Mouse (Mus musculus): Measurements from ENCODE around the gene Gm28557. TPM values are rescaled to one million over a fixed set of nuclear protein-coding genes. Genes with fewer than 3 reads are reported as not detected.
"Not testable (repeated sequence)": the region's sequence is repeated elsewhere in the genome, so short reads cannot be mapped to it uniquely, and the experiment has no call there.

Gene Gm28557
- 1 to 10 TPM; 2.2 to 5.6 TPM for polyA plus RNA-seq (2017; shearing (Covaris generic))

- peak; percentile 96 for ATAC-seq
Measured at GRCm38 (mm10) chr13:67108194-67108820, at the start of gene Gm28557. Gm28557 (minus strand) TSS chr13:67108604.

- peak; percentile 99 for ATAC-seq
Measured at GRCm38 (mm10) chr13:67128038-67128721, 19.8 kb upstream of the Gm28557 start.

GRCm38 (mm10) chr13:67127507-67127906 is 19.1 kb upstream of the Gm28557 start:
- ATAC-seq, result peak; percentile 1

- no peak for ATAC-seq
Measured at GRCm38 (mm10) chr13:67124460-67124859, 16.1 kb upstream of the Gm28557 start.

- ATAC-seq, result not testable (repeated sequence)
Measured at GRCm38 (mm10) chr13:67121360-67121759, 13.0 kb upstream of the Gm28557 start, which contains the start of gene Zfp759. Zfp759 (plus strand) TSS chr13:67121660.

DNA sequence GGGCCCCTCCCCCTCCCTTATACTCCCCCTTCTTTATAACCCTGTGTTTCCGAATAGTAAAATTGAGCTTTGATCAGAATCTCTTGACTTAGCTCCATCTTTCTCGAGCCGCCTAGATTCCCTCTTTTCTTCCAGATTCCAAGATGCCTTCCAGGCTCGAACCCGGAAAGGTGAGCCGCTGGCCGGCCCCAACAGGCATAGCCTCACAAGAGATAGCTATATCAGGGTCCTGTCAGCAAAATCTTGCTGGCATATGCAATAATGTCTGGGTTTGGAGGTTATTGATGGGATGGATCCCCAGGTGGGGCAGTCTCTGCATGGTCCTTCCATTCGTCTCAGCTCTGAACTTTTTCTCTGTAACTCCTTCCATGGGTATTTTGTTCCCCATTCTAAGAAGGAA is 7.8 kb upstream of the Gm28557 start, which contains the start of gene Rslcan18:
Gene Rslcan18 (minus strand): TSS at position 101 of the 400 bp plus-strand sequence.
- ATAC-seq, result not testable (repeated sequence)

- ATAC-seq, result no peak
Measured at GRCm38 (mm10) chr13:67113287-67113686, 4.9 kb upstream of the Gm28557 start.

- no peak for ATAC-seq
Measured at GRCm38 (mm10) chr13:67112096-67112495, 3.7 kb upstream of the Gm28557 start.

DNA sequence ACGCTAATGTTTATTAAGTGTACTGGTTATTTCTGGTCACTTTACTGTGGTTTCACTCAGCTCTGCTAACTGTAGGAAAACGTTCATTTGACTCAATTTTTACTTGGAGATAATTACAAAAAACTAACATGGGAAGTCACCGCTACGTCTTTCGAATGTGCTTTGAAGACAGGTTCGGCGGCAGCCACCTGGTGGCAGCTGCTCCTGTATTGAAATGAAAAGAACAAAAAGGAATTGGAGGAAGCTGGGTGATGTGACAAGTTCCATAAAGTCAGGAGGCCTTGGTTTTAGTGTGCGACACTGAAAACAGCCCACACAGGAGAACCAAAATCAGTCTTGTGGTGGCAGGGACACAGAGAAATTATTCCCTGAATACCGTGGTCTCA is 410 bp upstream of the Gm28557 start:
- peak; percentile 77 for ATAC-seq

GRCm38 (mm10) chr13:67107681-67108080 is 723 bp downstream of the Gm28557 start:
- no peak for ATAC-seq

GRCm38 (mm10) chr13:67097876-67098275 is 10.5 kb downstream of the Gm28557 start, which contains the start of gene Zfp708:
Zfp708 (minus strand) TSS chr13:67097976.
- no peak for ATAC-seq

DNA sequence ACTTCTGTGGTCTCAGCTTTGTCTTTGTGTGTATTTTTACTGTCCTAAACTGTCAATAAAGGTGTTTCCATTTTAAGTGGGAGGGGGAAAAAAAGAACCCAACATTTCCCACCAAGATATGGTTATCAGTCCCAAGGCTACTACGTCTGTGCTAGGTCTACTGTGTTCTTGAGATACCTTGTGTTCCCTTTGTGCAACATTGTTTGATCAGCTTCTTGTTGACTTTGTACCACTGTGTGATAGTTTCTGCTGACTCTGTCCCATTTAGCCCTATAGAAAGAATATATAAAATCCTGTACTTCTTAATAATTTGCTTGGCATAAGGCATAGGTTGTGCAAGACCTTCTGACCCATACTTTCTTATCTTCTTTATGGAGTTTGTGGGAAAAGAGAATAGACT is 18.2 kb downstream of the Gm28557 start:
- no peak for ATAC-seq

DNA sequence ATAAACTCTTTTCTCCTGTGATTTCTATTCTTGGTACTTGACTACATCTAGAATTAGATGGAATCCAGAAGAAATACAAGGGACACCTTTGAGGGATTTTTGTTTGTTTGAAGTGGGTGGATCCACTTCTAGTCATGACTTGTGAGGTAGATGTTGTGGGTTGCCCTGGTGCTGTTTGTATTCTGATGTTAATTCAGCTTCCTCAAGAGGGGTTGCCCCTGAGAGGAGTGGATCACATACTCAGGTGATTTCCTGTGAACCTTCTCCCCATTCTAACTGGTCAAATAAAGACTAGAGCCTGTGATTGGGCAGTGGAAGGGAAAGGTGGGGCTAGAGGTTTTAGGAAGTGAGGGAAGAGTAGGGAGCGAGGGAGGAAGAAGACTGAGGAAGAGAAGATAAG is 26.5 kb downstream of the Gm28557 start:
- ATAC-seq, result peak; percentile 40

- peak; percentile 91 for ATAC-seq
Measured at GRCm38 (mm10) chr13:67081142-67081713, 27.2 kb downstream of the Gm28557 start.

DNA sequence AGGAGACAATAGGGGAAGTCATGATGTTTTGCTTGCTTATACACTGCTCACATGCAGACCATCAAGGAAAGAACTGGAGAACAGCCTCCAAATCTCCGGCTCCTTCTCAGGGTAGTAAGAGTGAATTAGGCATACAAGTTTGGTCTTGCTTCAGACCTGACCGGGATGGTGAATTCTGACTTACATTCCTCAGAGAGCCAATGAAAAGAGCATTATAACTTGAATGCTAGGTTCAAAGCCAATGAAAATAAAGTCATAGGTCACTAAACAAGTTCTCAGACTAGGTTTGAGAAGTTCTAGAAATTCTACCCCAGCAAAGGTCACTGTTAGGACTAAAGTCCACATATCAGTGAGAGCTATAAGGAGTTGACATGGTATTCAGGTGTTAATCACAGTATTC is 31.2 kb downstream of the Gm28557 start:
- ATAC-seq, result no peak

- ATAC-seq, result no peak
Measured at GRCm38 (mm10) chr13:67072786-67073185, 35.6 kb downstream of the Gm28557 start.

GRCm38 (mm10) chr13:67065386-67065785 is 43.0 kb downstream of the Gm28557 start:
- ATAC-seq, result no peak

GRCm38 (mm10) chr13:67062427-67062826 is 46.0 kb downstream of the Gm28557 start:
- no peak for ATAC-seq

- peak; percentile 93 for ATAC-seq
Measured at GRCm38 (mm10) chr13:67060786-67061358, 47.5 kb downstream of the Gm28557 start, which contains the start of gene Zfp712. Zfp712 (minus strand) TSS chr13:67061170.

DNA sequence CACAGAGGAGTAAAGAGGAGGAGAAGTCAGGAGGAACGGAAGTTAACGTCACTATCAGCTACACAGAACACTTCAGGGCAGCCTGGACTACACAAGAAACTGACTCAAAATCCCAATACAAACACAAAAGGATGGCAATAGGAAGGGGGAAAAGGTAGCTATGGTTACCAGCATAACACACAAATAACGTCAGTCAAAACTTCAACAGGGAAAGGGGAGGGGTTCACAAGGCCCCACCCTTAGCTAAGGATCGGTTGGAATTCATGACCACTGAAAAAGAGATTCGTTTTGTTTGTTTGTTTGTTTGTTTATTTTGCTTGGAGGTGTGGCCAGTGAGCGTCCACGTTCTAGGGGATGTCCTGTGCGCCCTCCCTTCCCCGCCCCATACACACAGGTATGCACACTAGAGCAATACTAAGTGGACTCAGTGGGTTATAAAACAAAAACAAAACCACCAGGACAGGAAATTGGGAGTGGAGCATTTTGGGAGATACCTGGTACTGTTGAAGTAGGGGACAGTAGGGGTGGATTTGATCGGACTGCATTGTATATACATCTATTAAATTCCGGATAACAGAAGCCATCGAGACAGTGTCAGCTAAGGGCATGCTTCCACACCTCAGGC is 48.1 kb downstream of the Gm28557 start:
- peak; percentile 12 for ATAC-seq
